Mouse (Mus musculus): ENCODE results near the gene Abca13. TPM values are rescaled to one million over a fixed set of nuclear protein-coding genes. Genes with fewer than 3 reads are reported as not detected.
A peak's percentile ranks its signal among the peaks of the same experiment; 100 is the strongest.
"Not testable (repeated sequence)": the region's sequence is repeated elsewhere in the genome, so short reads cannot be mapped to it uniquely, and the experiment has no call there.

Gene Abca13
- polyA plus RNA-seq, 2 experiments, result 0.01 TPM; not detected in 1

GRCm38 (mm10) chr11:9159953-9160352 is 31.8 kb upstream of the Abca13 start:
- Histone ChIP-seq H3K4me1 (ENCODE audit: control insufficient read depth, insufficient read depth, low read length) (no peaks in the 10 kb centered on the region), H3K4me3 (replicated peaks; ENCODE audit: low read length) (no peak overlapping the region), H3K27me3 (ENCODE audit: control insufficient read depth, insufficient read depth, low read length) (no peaks in the 10 kb centered on the region), H3K4me2 (replicated peaks; ENCODE audit: low read depth, low read length, severe bottlenecking) (no peak overlapping the region), H3K9ac (ENCODE audit: low read depth, low read length, severe bottlenecking) (no peak overlapping the region), H3K9me3 (ENCODE audit: control insufficient read depth, low read length) (no peaks in the 10 kb centered on the region), H3K27ac (replicated peaks; ENCODE audit: low read depth, low read length) (no peak overlapping the region), H3K36me3 (ENCODE audit: control insufficient read depth, insufficient read depth, low read length) (no peaks in the 10 kb centered on the region)
- 50% methylated on average over 3 of the region's 3 CpGs for WGBS
- TF ChIP-seq POLR2A (IDR thresholded peaks at IDR 0.05; ENCODE audit: borderline replicate concordance, extremely low read depth, insufficient read depth, insufficient read length), result no peak
- DNase-seq (ENCODE audit: low spot score), result no peak
- ATAC-seq (ENCODE audit: low FRiP score, low read depth), result no peak

- no peak for ATAC-seq (ENCODE audit: low FRiP score, low read depth)
- no peaks in the 10 kb centered on the region for H3K4me1 ChIP-seq (ENCODE audit: control insufficient read depth, insufficient read depth, low read length)
- no peaks in the 10 kb centered on the region for H3K27me3 ChIP-seq (ENCODE audit: control insufficient read depth, insufficient read depth, low read length)
- no peaks in the 10 kb centered on the region for H3K36me3 ChIP-seq (ENCODE audit: control insufficient read depth, insufficient read depth, low read length)
- no peak for TF ChIP-seq POLR2A (IDR thresholded peaks at IDR 0.05; ENCODE audit: borderline replicate concordance, extremely low read depth, insufficient read depth, insufficient read length)
- 45% methylated on average over 2 of the region's 2 CpGs for WGBS
- no peak for DNase-seq (ENCODE audit: low spot score)
- H3K4me3 ChIP-seq (replicated peaks; ENCODE audit: low read length), result no peak overlapping the region
- no peaks in the 10 kb centered on the region for H3K9me3 ChIP-seq (ENCODE audit: control insufficient read depth, low read length)
- no peak overlapping the region for H3K4me2 ChIP-seq (replicated peaks; ENCODE audit: low read depth, low read length, severe bottlenecking)
- H3K27ac ChIP-seq (replicated peaks; ENCODE audit: low read depth, low read length), result no peak overlapping the region
- H3K9ac ChIP-seq (ENCODE audit: low read depth, low read length, severe bottlenecking), result no peak overlapping the region
Measured at GRCm38 (mm10) chr11:9167331-9167730, 24.4 kb upstream of the Abca13 start.

- H3K4me3 ChIP-seq (replicated peaks; ENCODE audit: low read length), result no peak overlapping the region
- H3K36me3 ChIP-seq (ENCODE audit: control insufficient read depth, insufficient read depth, low read length), result no peaks in the 10 kb centered on the region
- WGBS, result 86% methylated on average over 1 of the region's 1 CpGs
- no peak overlapping the region for H3K9ac ChIP-seq (ENCODE audit: low read depth, low read length, severe bottlenecking)
- no peaks in the 10 kb centered on the region for H3K27me3 ChIP-seq (ENCODE audit: control insufficient read depth, insufficient read depth, low read length)
- H3K27ac ChIP-seq (replicated peaks; ENCODE audit: low read depth, low read length), result no peak overlapping the region
- ATAC-seq (ENCODE audit: low FRiP score, low read depth) (no peak), DNase-seq (ENCODE audit: low spot score) (no peak)
- no peaks in the 10 kb centered on the region for H3K4me1 ChIP-seq (ENCODE audit: control insufficient read depth, insufficient read depth, low read length)
- H3K9me3 ChIP-seq (ENCODE audit: control insufficient read depth, low read length), result no peaks in the 10 kb centered on the region
- no peak overlapping the region for H3K4me2 ChIP-seq (replicated peaks; ENCODE audit: low read depth, low read length, severe bottlenecking)
- no peak for TF ChIP-seq POLR2A (IDR thresholded peaks at IDR 0.05; ENCODE audit: borderline replicate concordance, extremely low read depth, insufficient read depth, insufficient read length)
Measured at GRCm38 (mm10) chr11:9181477-9181876, 10.3 kb upstream of the Abca13 start.

- H3K27ac ChIP-seq (replicated peaks; ENCODE audit: low read depth, low read length); H3K27me3 ChIP-seq (ENCODE audit: control insufficient read depth, insufficient read depth, low read length); H3K4me2 ChIP-seq (replicated peaks; ENCODE audit: low read depth, low read length, severe bottlenecking); H3K4me3 ChIP-seq (replicated peaks; ENCODE audit: low read length); H3K9ac ChIP-seq (ENCODE audit: low read depth, low read length, severe bottlenecking); ATAC-seq (ENCODE audit: low FRiP score, low read depth); H3K36me3 ChIP-seq (ENCODE audit: control insufficient read depth, insufficient read depth, low read length); H3K9me3 ChIP-seq (ENCODE audit: control insufficient read depth, low read length); H3K4me1 ChIP-seq (ENCODE audit: control insufficient read depth, insufficient read depth, low read length); DNase-seq (ENCODE audit: low spot score): not testable (repeated sequence)
Measured at GRCm38 (mm10) chr11:9189471-9189870, 2.3 kb upstream of the Abca13 start.

- no peaks in the 10 kb centered on the region for H3K27me3 ChIP-seq (ENCODE audit: control insufficient read depth, insufficient read depth, low read length)
- DNase-seq (ENCODE audit: low spot score) (peak; percentile 22), ATAC-seq (ENCODE audit: low FRiP score, low read depth) (peak; percentile 44; the same call in 1 of the 2 replicates)
- H3K27ac ChIP-seq (replicated peaks; ENCODE audit: low read depth, low read length), result no peak overlapping the region
- no peaks in the 10 kb centered on the region for H3K4me1 ChIP-seq (ENCODE audit: control insufficient read depth, insufficient read depth, low read length)
- H3K9ac ChIP-seq (ENCODE audit: low read depth, low read length, severe bottlenecking), result no peak overlapping the region
- no peak overlapping the region for H3K4me2 ChIP-seq (replicated peaks; ENCODE audit: low read depth, low read length, severe bottlenecking)
- H3K36me3 ChIP-seq (ENCODE audit: control insufficient read depth, insufficient read depth, low read length), result no peaks in the 10 kb centered on the region
- H3K4me3 ChIP-seq (replicated peaks; ENCODE audit: low read length), result no peak overlapping the region
- WGBS, result 47% methylated on average over 10 of the region's 11 CpGs
- TF ChIP-seq POLR2A (IDR thresholded peaks at IDR 0.05; ENCODE audit: borderline replicate concordance, extremely low read depth, insufficient read depth, insufficient read length), result no peak
- no peaks in the 10 kb centered on the region for H3K9me3 ChIP-seq (ENCODE audit: control insufficient read depth, low read length)
Measured at GRCm38 (mm10) chr11:9190772-9191554, 779 bp upstream of the Abca13 start.

Data from limb, embryonic 14.5 days (tissue).